Mouse (Mus musculus) spleen, adult 2 months (tissue): ENCODE results near the gene Ifna12. TPM values are rescaled to one million over a fixed set of nuclear protein-coding genes. Genes with fewer than 3 reads are reported as not detected.
"Not testable (repeated sequence)": the region's sequence is repeated elsewhere in the genome, so short reads cannot be mapped to it uniquely, and the experiment has no call there.

Experiments
- DNase-seq, 2 experiments: peaks; one replicate each; pipeline versions ENCODE4 v3.0.0 to v3.0.0-alpha.2; 2012 to 2021; ENCODE audit warnings: low spot score in 2 of 2, low read depth in 1 of 2
- H3K27ac ChIP-seq: fragments of 200-500 bp; 2 replicates; pipeline ENCODE4 v1.5.1; 2012; ENCODE audit warnings: low read length, inconsistent platforms; ENCODE audit not compliant: insufficient read depth
- H3K27me3 ChIP-seq: fragments of 200-500 bp; 2 replicates; pipeline ENCODE4 v1.6.1; 2012; ENCODE audit warnings: mild to moderate bottlenecking, moderate library complexity, low read length, inconsistent platforms; ENCODE audit not compliant: control insufficient read depth, insufficient read depth
- H3K36me3 ChIP-seq: fragments of 200-500 bp; 2 replicates; pipeline ENCODE4 v1.6.1; 2012; ENCODE audit warnings: mild to moderate bottlenecking, low read length, inconsistent platforms; ENCODE audit not compliant: control insufficient read depth, insufficient read depth
- H3K4me1 ChIP-seq: fragments of 200-500 bp; 2 replicates; pipeline ENCODE4 v1.6.1; 2011; ENCODE audit warnings: inconsistent platforms; ENCODE audit not compliant: control insufficient read depth, insufficient read depth, insufficient read length
- H3K4me3 ChIP-seq: fragments of 200-500 bp; 2 replicates; pipeline ENCODE4 v1.5.1; 2011; ENCODE audit warnings: mild to moderate bottlenecking, inconsistent platforms; ENCODE audit not compliant: insufficient read depth, insufficient read length; ENCODE audit errors: extremely low read depth
- CTCF ChIP-seq: fragments of 200-500 bp; IDR thresholded peaks from 2 replicates; pipeline ENCODE4 v1.5.1; 2011; ENCODE audit warnings: mild to moderate bottlenecking, inconsistent platforms; ENCODE audit not compliant: insufficient read depth, insufficient read length, insufficient replicate concordance; ENCODE audit errors: extremely low read depth
- POLR2A ChIP-seq: fragments of 200-500 bp; IDR thresholded peaks from 2 replicates; pipeline ENCODE4 v1.6.1; 2011; ENCODE audit warnings: low read depth, low read length, inconsistent platforms
- WGBS: fragments of 180-500 bp; shearing (Covaris S2); methylation state at CpG from one replicate; pipeline ENCODE4 v1.1.7; 2018; 5-methylcytosine and 5-hydroxymethylcytosine counted together
- polyA plus RNA-seq: library from polyadenylated mRNA; depleted of rRNA; stranded (reverse); fragments of >200 nt; gene quantifications from 2 replicates; pipeline ENCODE4 v1.2.3, GENCODE M21; 2012; rRNA removed

Gene Ifna12
- polyA plus RNA-seq, 1 experiment = not detected

- 75% methylated on average over 1 of the region's 1 CpGs for WGBS
- no peak within 1 kb of the TSS for H3K4me3 ChIP-seq
- H3K27me3 ChIP-seq = no peaks in the 10 kb centered on the region
- DNase-seq = no peak
- H3K27ac ChIP-seq = no peak within 1 kb of the TSS
- H3K4me1 ChIP-seq = no peaks in the 10 kb centered on the region
- TF ChIP-seq POLR2A (no peak), CTCF (no peak)
- H3K36me3 ChIP-seq = no peaks in the 10 kb centered on the region
Observed at GRCm38 (mm10) chr4:88571698-88572097, 31.5 kb downstream of the Ifna12 start, which contains the start of gene Ifna14. Ifna14 (minus strand) TSS chr4:88571798.

GRCm38 (mm10) chr4:88561791-88562190, 41.4 kb downstream of the Ifna12 start:
- Histone ChIP-seq H3K27ac (no peak overlapping the region), H3K27me3 (no peaks in the 10 kb centered on the region), H3K36me3 (no peaks in the 10 kb centered on the region), H3K4me1 (no peaks in the 10 kb centered on the region), H3K4me3 (no peak overlapping the region)
- DNase-seq = no peak
- WGBS = 91% methylated on average over 1 of the region's 1 CpGs
- TF ChIP-seq POLR2A = no peak
- no peak for TF ChIP-seq CTCF

DNA sequence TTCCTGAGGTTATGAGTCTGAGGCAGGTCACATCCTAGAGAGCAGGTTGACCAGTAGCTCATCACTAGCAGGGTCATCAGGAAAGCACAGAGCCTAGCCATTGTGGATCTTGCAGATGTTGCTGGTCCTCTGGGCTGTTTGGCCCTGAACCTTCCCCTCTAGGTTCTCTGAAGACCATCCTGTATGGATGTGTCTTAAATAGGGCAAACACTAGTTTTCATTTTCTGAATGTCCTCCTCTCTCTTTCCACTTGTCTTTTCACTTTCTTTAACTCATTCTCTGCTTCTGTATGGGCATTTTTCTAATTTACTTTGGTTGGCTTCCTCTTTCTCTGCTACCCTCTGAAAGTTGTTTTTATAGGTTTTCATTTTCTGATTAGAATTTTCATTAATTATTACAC, 45.0 kb downstream of the Ifna12 start, which contains the start of gene Ifna15:
Gene Ifna15, minus strand, starts transcription at position 101 of the 400 bp plus-strand sequence.
- H3K27ac ChIP-seq, DNase-seq: not testable (repeated sequence)

More for the DNA sequence above, 45.0 kb downstream of the Ifna12 start, which contains the start of gene Ifna15:
- H3K36me3 ChIP-seq, H3K27me3 ChIP-seq, H3K4me3 ChIP-seq, H3K4me1 ChIP-seq: not testable (repeated sequence)

Other genes with a start within 250 kb of the Ifna12 start
- 1.4 and 2.1 TPM in 2 replicates for gene Hacd4, start 164.4 kb downstream of the Ifna12 start, polyA plus RNA-seq
- not detected in 2 replicates for gene Ifnb1, start 80.6 kb downstream of the Ifna12 start, polyA plus RNA-seq
- not detected in 2 replicates for gene Ifna15, start 45.1 kb downstream of the Ifna12 start, polyA plus RNA-seq
- not detected in 2 replicates for gene Ifna14, start 31.6 kb downstream of the Ifna12 start, polyA plus RNA-seq
- not detected in 2 replicates for gene Ifna9, start 11.0 kb downstream of the Ifna12 start, polyA plus RNA-seq
- not detected in 2 replicates for gene C87499, start 31.0 kb upstream of the Ifna12 start, polyA plus RNA-seq
- gene Ifna13, start 41.1 kb upstream of the Ifna12 start, polyA plus RNA-seq = not detected in 2 replicates
- not detected in 2 replicates for gene Ifna16, start 73.5 kb upstream of the Ifna12 start, polyA plus RNA-seq
- gene Ifna2, start 80.5 kb upstream of the Ifna12 start, polyA plus RNA-seq = not detected in 2 replicates
- not detected in 2 replicates for gene Ifnab, start 88.0 kb upstream of the Ifna12 start, polyA plus RNA-seq
- 0.18 and 0.45 TPM in 2 replicates for gene Gm26566, start 118.4 kb upstream of the Ifna12 start, polyA plus RNA-seq
- 8.4 and 11.4 TPM in 2 replicates for gene Klhl9, start 119.1 kb upstream of the Ifna12 start, polyA plus RNA-seq
- not detected in 2 replicates for gene Gm13271, start 151.5 kb upstream of the Ifna12 start, polyA plus RNA-seq
- gene Gm13283, start 156.7 kb upstream of the Ifna12 start, polyA plus RNA-seq = 0.07 TPM in 1 of 2 replicates, not detected in the other
- not detected in 2 replicates for gene Gm13290, start 170.5 kb upstream of the Ifna12 start, polyA plus RNA-seq
- not detected in 2 replicates for gene Gm13289, start 173.5 kb upstream of the Ifna12 start, polyA plus RNA-seq
- gene Gm13272, start 176.5 kb upstream of the Ifna12 start, polyA plus RNA-seq = not detected in 2 replicates
- gene Ifnz, start 178.8 kb upstream of the Ifna12 start, polyA plus RNA-seq = not detected in 2 replicates
- gene Gm13276, start 182.3 kb upstream of the Ifna12 start, polyA plus RNA-seq = not detected in 2 replicates
- gene Gm13277, start 185.3 kb upstream of the Ifna12 start, polyA plus RNA-seq = not detected in 2 replicates
- gene Gm13278, start 188.2 kb upstream of the Ifna12 start, polyA plus RNA-seq = not detected in 2 replicates
- not detected in 2 replicates for gene Gm13275, start 191.1 kb upstream of the Ifna12 start, polyA plus RNA-seq
- gene Gm13279, start 194.0 kb upstream of the Ifna12 start, polyA plus RNA-seq = not detected in 2 replicates
- gene Gm13285, start 196.3 kb upstream of the Ifna12 start, polyA plus RNA-seq = not detected in 2 replicates
- gene Gm13287, start 199.9 kb upstream of the Ifna12 start, polyA plus RNA-seq = not detected in 2 replicates
- not detected in 2 replicates for gene Gm13288, start 202.2 kb upstream of the Ifna12 start, polyA plus RNA-seq
- gene Ifna7, start 212.9 kb upstream of the Ifna12 start, polyA plus RNA-seq = not detected in 2 replicates
- gene Ifna11, start 216.6 kb upstream of the Ifna12 start, polyA plus RNA-seq = not detected in 2 replicates
- not detected in 2 replicates for gene Ifna6, start 224.0 kb upstream of the Ifna12 start, polyA plus RNA-seq
- gene Ifna5, start 232.1 kb upstream of the Ifna12 start, polyA plus RNA-seq = not detected in 2 replicates
- gene Ifna4, start 238.5 kb upstream of the Ifna12 start, polyA plus RNA-seq = not detected in 2 replicates
- gene Ifna1, start 246.7 kb upstream of the Ifna12 start, polyA plus RNA-seq = not detected in 2 replicates